Mouse (Mus musculus): ENCODE data around the gene Plekhh1. TPM values are rescaled to one million over a fixed set of nuclear protein-coding genes. Genes with fewer than 3 reads are reported as not detected.
A peak's percentile ranks its signal among the peaks of the same experiment; 100 is the strongest.

The Plekhh1 gene
- polyA plus RNA-seq, 1 experiment: not detected

GRCm38 (mm10) chr12:79130299-79131177 lies 101.6 kb downstream of the Plekhh1 start, which contains the start of gene Arg2:
Arg2 (plus strand) TSS chr12:79130777.
- 2% methylated on average over 47 of the region's 47 CpGs for WGBS
- Histone ChIP-seq H3K27ac (ENCODE audit: insufficient read depth, low read depth, low read length) (no peak within 1 kb of the TSS), H3K4me3 (ENCODE audit: insufficient read depth, low read depth, low read length) (peak within 1 kb of the TSS; percentile 60), H3K4me1 (ENCODE audit: control insufficient read depth, insufficient read depth, low read length) (peaks cover 14% of the 10 kb centered on the region)
- TF ChIP-seq CTCF (IDR thresholded peaks at IDR 0.05; ENCODE audit: insufficient read depth, low read depth, low read length): no peak
- peak; percentile 55 for TF ChIP-seq POLR2A (IDR thresholded peaks at IDR 0.05; ENCODE audit: insufficient read depth, low read depth, low read length)

Other genes starting within 250 kb of the Plekhh1 start
- gene Atp6v1d, start 167.5 kb upstream of the Plekhh1 start, polyA plus RNA-seq (2012; ENCODE audit: insufficient read depth, insufficient read length, low replicate concordance, missing spikeins): not detected in 2 replicates
- gene Eif2s1, start 167.3 kb upstream of the Plekhh1 start, polyA plus RNA-seq (2012; ENCODE audit: insufficient read depth, insufficient read length, low replicate concordance, missing spikeins): not detected in 2 replicates
- gene Plek2, start 122.2 kb upstream of the Plekhh1 start, polyA plus RNA-seq (2012; ENCODE audit: insufficient read depth, insufficient read length, low replicate concordance, missing spikeins): not detected in 2 replicates
- gene Tmem229b, start 21.5 kb upstream of the Plekhh1 start, polyA plus RNA-seq (2012; ENCODE audit: insufficient read depth, insufficient read length, low replicate concordance, missing spikeins): not detected in 2 replicates
- gene Pigh, start 60.5 kb downstream of the Plekhh1 start, polyA plus RNA-seq (2012; ENCODE audit: insufficient read depth, insufficient read length, low replicate concordance, missing spikeins): not detected in 2 replicates
- not detected in 2 replicates for gene Arg2, start 101.6 kb downstream of the Plekhh1 start, polyA plus RNA-seq (2012; ENCODE audit: insufficient read depth, insufficient read length, low replicate concordance, missing spikeins)
- gene Vti1b, start 143.5 kb downstream of the Plekhh1 start, polyA plus RNA-seq (2012; ENCODE audit: insufficient read depth, insufficient read length, low replicate concordance, missing spikeins): not detected in 2 replicates
- gene Rdh11, start 163.1 kb downstream of the Plekhh1 start, polyA plus RNA-seq (2012; ENCODE audit: insufficient read depth, insufficient read length, low replicate concordance, missing spikeins): not detected in 2 replicates
- gene Rdh12, start 179.8 kb downstream of the Plekhh1 start, polyA plus RNA-seq (2012; ENCODE audit: insufficient read depth, insufficient read length, low replicate concordance, missing spikeins): not detected in 2 replicates